Mouse (Mus musculus) frontal cortex, postnatal 36 days (tissue): ENCODE results near the gene Grin2d.
A peak's percentile ranks its signal among the peaks of the same experiment; 100 is the strongest.
"Not testable (repeated sequence)": the region's sequence is repeated elsewhere in the genome, so short reads cannot be mapped to it uniquely, and the experiment has no call there.

ENCODE experiments used
- DNase-seq, 2 experiments: peaks; one replicate each; pipeline ENCODE4 v3.0.0; 2022; ENCODE audit warnings: low spot score in 2 of 2

Gene Grin2d

GRCm38 (mm10) chr7:45878278-45878677 lies at the start of gene Grin2d:
Grin2d (minus strand) TSS chr7:45878378.
- not testable (repeated sequence) for DNase-seq

GRCm38 (mm10) chr7:45924429-45924816 lies 46.2 kb upstream of the Grin2d start:
- no peak for DNase-seq

GRCm38 (mm10) chr7:45923762-45924428 lies 45.7 kb upstream of the Grin2d start, which contains the start of gene Ccdc114:
Ccdc114 (plus strand) TSS chr7:45924072.
- DNase-seq: no peak

- DNase-seq: peak; percentile 92 to 96
Measured at GRCm38 (mm10) chr7:45922928-45923761, 45.0 kb upstream of the Grin2d start.

GRCm38 (mm10) chr7:45921950-45922600 lies 43.9 kb upstream of the Grin2d start:
- DNase-seq: no peak

GRCm38 (mm10) chr7:45921242-45921621 lies 43.1 kb upstream of the Grin2d start, which contains the start of gene Emp3:
Emp3 (minus strand) TSS chr7:45921404.
- DNase-seq: no peak

GRCm38 (mm10) chr7:45920583-45921241 lies 42.5 kb upstream of the Grin2d start:
- DNase-seq: no peak

GRCm38 (mm10) chr7:45919761-45920160 lies 41.6 kb upstream of the Grin2d start:
- no peak for DNase-seq

- DNase-seq: no peak
Measured at GRCm38 (mm10) chr7:45919083-45919671, 41.0 kb upstream of the Grin2d start.

- no peak for DNase-seq
Measured at GRCm38 (mm10) chr7:45917926-45918325, 39.7 kb upstream of the Grin2d start.

- no peak for DNase-seq
Measured at GRCm38 (mm10) chr7:45917004-45917704, 39.0 kb upstream of the Grin2d start.

GRCm38 (mm10) chr7:45916056-45917003 lies 38.2 kb upstream of the Grin2d start:
- DNase-seq: peak; percentile 54 to 77

GRCm38 (mm10) chr7:45915011-45915410 lies 36.8 kb upstream of the Grin2d start:
- DNase-seq: no peak

GRCm38 (mm10) chr7:45914067-45914466 lies 35.9 kb upstream of the Grin2d start:
- DNase-seq: no peak

- no peak for DNase-seq
Measured at GRCm38 (mm10) chr7:45909145-45909544, 31.0 kb upstream of the Grin2d start.

- no peak for DNase-seq
Measured at GRCm38 (mm10) chr7:45908384-45908783, 30.2 kb upstream of the Grin2d start.

GRCm38 (mm10) chr7:45906622-45907021 lies 28.4 kb upstream of the Grin2d start:
- DNase-seq: no peak

GRCm38 (mm10) chr7:45902481-45903002 lies 24.4 kb upstream of the Grin2d start:
- DNase-seq: no peak

- no peak for DNase-seq
Measured at GRCm38 (mm10) chr7:45901562-45901961, 23.4 kb upstream of the Grin2d start.
